Mouse (Mus musculus) limb, embryonic 14.5 days (tissue): ENCODE measurements around the gene Gm11444. TPM values are rescaled to one million over a fixed set of nuclear protein-coding genes. Genes with fewer than 3 reads are reported as not detected.

Source experiments
- ATAC-seq: fragments of 200-750 bp; cut with Nextera tagmentation; 2 replicates; pipeline ENCODE4 v1.8.0; 2017; ENCODE audit warnings: low read depth, moderate number of reproducible peaks, moderate TSS enrichment; ENCODE audit not compliant: low FRiP score
- DNase-seq: peaks from one replicate; pipeline ENCODE4 v3.0.0-alpha.2; 2015; ENCODE audit warnings: low spot score
- H3K27ac ChIP-seq: fragments of 300-500 bp; sonication (generic); replicated peaks from 2 replicates; pipeline ENCODE4 v1.5.1; 2014; ENCODE audit warnings: low read depth, mild to moderate bottlenecking, low read length, moderate library complexity, mixed read lengths
- H3K27me3 ChIP-seq: fragments of 300-500 bp; sonication (generic); 2 replicates; pipeline ENCODE4 v1.6.1; 2014; ENCODE audit warnings: low read length, mixed read lengths; ENCODE audit not compliant: control insufficient read depth, insufficient read depth
- H3K36me3 ChIP-seq: fragments of 300-500 bp; sonication (generic); 2 replicates; pipeline ENCODE4 v1.6.1; 2014; ENCODE audit warnings: mild to moderate bottlenecking, low read length, moderate library complexity, mixed read lengths; ENCODE audit not compliant: control insufficient read depth, insufficient read depth
- H3K4me1 ChIP-seq: fragments of 300-500 bp; sonication (generic); 2 replicates; pipeline ENCODE4 v1.6.1; 2014; ENCODE audit warnings: antibody characterized with exemption, low read length, mixed read lengths; ENCODE audit not compliant: control insufficient read depth, insufficient read depth
- H3K4me2 ChIP-seq: fragments of 300-500 bp; sonication (generic); replicated peaks from 2 replicates; pipeline ENCODE4 v1.6.1; 2014; ENCODE audit warnings: low read depth, mild to moderate bottlenecking, low read length, moderate library complexity; ENCODE audit not compliant: severe bottlenecking
- H3K4me3 ChIP-seq: fragments of 300-500 bp; sonication (generic); replicated peaks from 2 replicates; pipeline ENCODE4 v1.5.1; 2014; ENCODE audit warnings: low read length
- H3K9ac ChIP-seq: fragments of 300-500 bp; sonication (generic); 2 replicates; pipeline ENCODE4 v1.6.1; 2014; ENCODE audit warnings: mild to moderate bottlenecking, low read depth, low read length, moderate library complexity; ENCODE audit not compliant: severe bottlenecking
- H3K9me3 ChIP-seq: fragments of 300-500 bp; sonication (generic); 2 replicates; pipeline ENCODE4 v1.6.1; 2016; ENCODE audit warnings: low read length; ENCODE audit not compliant: control insufficient read depth
- POLR2A ChIP-seq: fragments of 200-500 bp; IDR thresholded peaks from 2 replicates; pipeline ENCODE4 v1.8.0; 2012; ENCODE audit warnings: inconsistent platforms, mild to moderate bottlenecking, moderate library complexity, borderline replicate concordance; ENCODE audit not compliant: insufficient read depth, insufficient read length; ENCODE audit errors: extremely low read depth
- WGBS: fragments of 180-500 bp; shearing (Covaris S2); extraction: QIAGEN DNeasy Blood & Tissue Kit; methylation state at CpG from one replicate; pipeline ENCODE4 v1.1.7; 2014; 5-methylcytosine and 5-hydroxymethylcytosine counted together
- polyA plus RNA-seq, 2 experiments: library from polyadenylated mRNA; depleted of rRNA in 1 of 2; stranded (reverse) in 1 of 2; unstranded in 1 of 2; fragments of >200 nt; fragmentation: Nextera tagmentation in 1 of 2; extraction: Ambion mirVana in 1 of 2; gene quantifications; 2 replicates each; pipeline versions ENCODE4 v1.2.1 to v1.2.3; 2012 to 2014

Gm11444 gene
- polyA plus RNA-seq, 2 experiments: not detected

GRCm38 (mm10) chr11:85825823-85826222 is 24.3 kb downstream of the Gm11444 start:
- Histone ChIP-seq H3K4me1 (peaks cover 12% of the 10 kb centered on the region), H3K36me3 (no peaks in the 10 kb centered on the region), H3K4me3 (no peak overlapping the region), H3K9ac (no peak overlapping the region), H3K27ac (no peak overlapping the region), H3K9me3 (no peaks in the 10 kb centered on the region), H3K27me3 (peaks cover 37% of the 10 kb centered on the region), H3K4me2 (no peak overlapping the region)
- TF ChIP-seq POLR2A: no peak
- 51% methylated on average over 7 of the region's 7 CpGs for WGBS
- ATAC-seq: no peak
- DNase-seq: no peak

- Histone ChIP-seq H3K27ac (no peak overlapping the region), H3K4me1 (peaks cover 10% of the 10 kb centered on the region), H3K9me3 (no peaks in the 10 kb centered on the region), H3K36me3 (no peaks in the 10 kb centered on the region), H3K4me2 (no peak overlapping the region), H3K27me3 (peaks cover 37% of the 10 kb centered on the region), H3K4me3 (no peak overlapping the region), H3K9ac (no peak overlapping the region)
- DNase-seq (no peak), ATAC-seq (no peak)
- no peak for TF ChIP-seq POLR2A
- 81% methylated on average over 10 of the region's 10 CpGs for WGBS
Measured at GRCm38 (mm10) chr11:85825031-85825430, 25.1 kb downstream of the Gm11444 start.

- Histone ChIP-seq H3K9me3 (no peaks in the 10 kb centered on the region), H3K4me1 (no peaks in the 10 kb centered on the region; the same call in 1 of the 2 replicates)
Measured at GRCm38 (mm10) chr11:85823794-85824193, 26.3 kb downstream of the Gm11444 start.

GRCm38 (mm10) chr11:85823181-85823580 is 27.0 kb downstream of the Gm11444 start:
- peaks cover 19% of the 10 kb centered on the region for H3K27me3 ChIP-seq
- no peak for ATAC-seq

More at GRCm38 (mm10) chr11:85823794-85824193, 26.3 kb downstream of the Gm11444 start:
- no peak overlapping the region for H3K9ac ChIP-seq
- 59% methylated on average over 4 of the region's 4 CpGs for WGBS
- DNase-seq: no peak
- peaks cover 24% of the 10 kb centered on the region for H3K27me3 ChIP-seq
- no peak for ATAC-seq
- H3K36me3 ChIP-seq: no peaks in the 10 kb centered on the region
- H3K4me3 ChIP-seq: no peak overlapping the region
- TF ChIP-seq POLR2A: no peak
- no peak overlapping the region for H3K4me2 ChIP-seq
- H3K27ac ChIP-seq: no peak overlapping the region

GRCm38 (mm10) chr11:85821659-85822058 is 28.5 kb downstream of the Gm11444 start:
- peaks cover 3% of the 10 kb centered on the region; the same call in 1 of the 2 replicates for H3K27me3 ChIP-seq
- H3K36me3 ChIP-seq: no peaks in the 10 kb centered on the region
- TF ChIP-seq POLR2A: no peak
- ATAC-seq (no peak), DNase-seq (no peak)
- H3K4me3 ChIP-seq: no peak overlapping the region
- peaks cover 2% of the 10 kb centered on the region; the same call in 1 of the 2 replicates for H3K4me1 ChIP-seq
- H3K27ac ChIP-seq: no peak overlapping the region
- H3K4me2 ChIP-seq: no peak overlapping the region
- no peak overlapping the region for H3K9ac ChIP-seq
- WGBS: 79% methylated on average over 9 of the region's 9 CpGs
- H3K9me3 ChIP-seq: no peaks in the 10 kb centered on the region

More at GRCm38 (mm10) chr11:85823181-85823580, 27.0 kb downstream of the Gm11444 start:
- H3K9me3 ChIP-seq: no peaks in the 10 kb centered on the region
- no peak for TF ChIP-seq POLR2A
- H3K9ac ChIP-seq: no peak overlapping the region
- H3K4me2 ChIP-seq: no peak overlapping the region
- no peak for DNase-seq
- no peaks in the 10 kb centered on the region; the same call in 1 of the 2 replicates for H3K4me1 ChIP-seq
- H3K4me3 ChIP-seq: no peak overlapping the region
- no peaks in the 10 kb centered on the region for H3K36me3 ChIP-seq
- no peak overlapping the region for H3K27ac ChIP-seq
- 17% methylated on average over 6 of the region's 6 CpGs for WGBS

GRCm38 (mm10) chr11:85820959-85821358 is 29.2 kb downstream of the Gm11444 start:
- H3K9me3 ChIP-seq: no peaks in the 10 kb centered on the region
- H3K36me3 ChIP-seq: no peaks in the 10 kb centered on the region
- DNase-seq (no peak), ATAC-seq (no peak)
- 87% methylated on average over 3 of the region's 3 CpGs for WGBS
- H3K9ac ChIP-seq: no peak overlapping the region
- H3K4me2 ChIP-seq: no peak overlapping the region
- no peak for TF ChIP-seq POLR2A
- H3K27me3 ChIP-seq: no peaks in the 10 kb centered on the region
- H3K4me3 ChIP-seq: no peak overlapping the region
- peaks cover 6% of the 10 kb centered on the region for H3K4me1 ChIP-seq
- H3K27ac ChIP-seq: no peak overlapping the region
